In genomic region chr17:13759156-13759852, GRCm38 (mm10) we compare ENCODE assay signal across 8 mouse cellular contexts. TPM values are rescaled to one million over a fixed set of nuclear protein-coding genes. Genes with fewer than 3 reads are reported as not detected.
DNase-seq lines count a peak whose midpoint lies in the region; ATAC-seq and TF ChIP-seq lines count a peak whose summit lies in the region.

No protein-coding gene starts in this region.

- H3ac ChIP-seq in myocyte (ENCODE audit: control insufficient read depth, insufficient read length), result peak overlapping the region; percentile 92

- peak; percentile 16; the same call in 1 of the 2 replicates for ATAC-seq in forebrain, embryonic 15.5 days (replicated peaks)
- no peak for ATAC-seq in CD4-positive, CD25-positive, alpha-beta regulatory T cell, adult 4 months

- peaks cover 28% of the 10 kb centered on the region for H3K79me2 ChIP-seq in myocyte (ENCODE audit: control insufficient read depth, insufficient read depth)

- peak overlapping the region; percentile 90 for H3K27ac ChIP-seq in brown adipose tissue, adult 24 weeks (replicated peaks; ENCODE audit: low read depth, low read length)
- peak overlapping the region; percentile 98 for H3K27ac ChIP-seq in forebrain, embryonic 15.5 days (replicated peaks)

- peak overlapping the region; percentile 93 for H3K4me3 ChIP-seq in brown adipose tissue, adult 24 weeks (ENCODE audit: insufficient read depth, low read depth, low read length)
- peak overlapping the region; percentile 97 for H3K4me3 ChIP-seq in forebrain, embryonic 15.5 days
- peak overlapping the region; percentile 32 for H3K4me3 ChIP-seq in myocyte

- H3K27me3 ChIP-seq in forebrain, embryonic 15.5 days, result no peaks in the 10 kb centered on the region
- H3K27me3 ChIP-seq in myocyte (ENCODE audit: control insufficient read depth, insufficient read depth, insufficient read length), result no peaks in the 10 kb centered on the region

- peak; percentile 34 to 72 for DNase-seq in left cerebral cortex, postnatal 14 days (ENCODE audit: low spot score in 2 of 2)
- no peak for DNase-seq in left cerebral cortex, adult 11 months (ENCODE audit: low spot score)
- peak; percentile 66 for DNase-seq in kidney, postnatal 10 days
- no peak for DNase-seq in gastrocnemius, postnatal 14 days

- H3K9ac ChIP-seq in forebrain, embryonic 15.5 days (replicated peaks), result peak overlapping the region; percentile 99

- H3K4me2 ChIP-seq in forebrain, embryonic 15.5 days (replicated peaks), result peak overlapping the region; percentile 50
- H3K4me2 ChIP-seq in myocyte (ENCODE audit: low read depth), result peak overlapping the region; percentile 89

- H3K9me3 ChIP-seq in forebrain, embryonic 15.5 days, result no peaks in the 10 kb centered on the region

- H3K36me3 ChIP-seq in forebrain, embryonic 15.5 days, result no peaks in the 10 kb centered on the region
- no peaks in the 10 kb centered on the region for H3K36me3 ChIP-seq in myocyte (ENCODE audit: control insufficient read depth, insufficient read depth)

- H3K4me1 ChIP-seq in brown adipose tissue, adult 24 weeks (ENCODE audit: control insufficient read depth, insufficient read depth, insufficient read length, low read length), result no peaks in the 10 kb centered on the region
- peaks cover 39% of the 10 kb centered on the region for H3K4me1 ChIP-seq in forebrain, embryonic 15.5 days

- TF ChIP-seq POLR2A in myocyte (IDR thresholded peaks at IDR 0.05; ENCODE audit: insufficient read length, low read depth), result no peak

- under 1% methylated on average over 13 of the region's 13 CpGs for WGBS in forebrain, embryonic 15.5 days

- intact Hi-C loops in left cerebral cortex, postnatal 14 days (cut with DNase I), result loop anchor here (5.0 kb wide), 1 partner anchor 77 kb away; no protein-coding TSS in a partner anchor
- intact Hi-C loops in gastrocnemius, postnatal 14 days (cut with DNase I; ENCODE audit: low total_unique reads), result no loop called here

TF ChIP-seq in myocyte, 11 proteins besides CTCF, POLR2A, EP300 and RAD21:
- no peak for TF ChIP-seq TCF3 (IDR thresholded peaks at IDR 0.05; ENCODE audit: insufficient read length, low read depth)
- no peak for TF ChIP-seq SRF (IDR thresholded peaks at IDR 0.05; ENCODE audit: control insufficient read depth, insufficient read length, low read depth)
- TF ChIP-seq POLR2AphosphoS2 (IDR thresholded peaks at IDR 0.05; ENCODE audit: insufficient read length, low read depth), result no peak
- TF ChIP-seq E2F4 (IDR thresholded peaks at IDR 0.05; ENCODE audit: insufficient read depth), result no peak

RNA-seq across cellular contexts. Expression of gene Afdn, which starts 1.0 kb away (rescaled TPM):
- 100 to 1,000 TPM; 120 to 122 TPM for total RNA-seq in left cerebral cortex, postnatal 14 days (2021)
- 28.9 and 74.8 TPM in 2 replicates for polyA plus RNA-seq in brown adipose tissue, adult 24 weeks (2012; ENCODE audit: insufficient read depth, insufficient read length, missing spikeins)
- polyA plus RNA-seq in forebrain, embryonic 15.5 days (2015; fragmentation: Nextera tagmentation; extraction: Ambion mirVana), result 179 and 191 TPM in 2 replicates
- polyA plus RNA-seq in myocyte (2012; fragmentation: generic; extraction: Trizol), result 22.1 TPM
- total RNA-seq in gastrocnemius, postnatal 14 days (2021), result 10 to 100 TPM; 77.6 to 81.8 TPM
- polyA plus RNA-seq in CD4-positive, CD25-positive, alpha-beta regulatory T cell, adult 4 months (2017; shearing (Covaris generic)), result 1 to 10 TPM; 1.5 to 4.1 TPM

RNA-seq across cellular contexts. Expression of gene Tcte2, which starts 2.3 kb away (rescaled TPM):
- total RNA-seq in left cerebral cortex, postnatal 14 days (2021), result 10 to 100 TPM; 12.9 to 15.9 TPM
- not detected in 2 replicates for polyA plus RNA-seq in brown adipose tissue, adult 24 weeks (2012; ENCODE audit: insufficient read depth, insufficient read length, missing spikeins)
- polyA plus RNA-seq in forebrain, embryonic 15.5 days (2015; fragmentation: Nextera tagmentation; extraction: Ambion mirVana), result 23.5 and 27.8 TPM in 2 replicates
- 0.97 TPM for polyA plus RNA-seq in myocyte (2012; fragmentation: generic; extraction: Trizol)
- 1 to 10 TPM; 1.2 to 1.3 TPM for total RNA-seq in gastrocnemius, postnatal 14 days (2021)
- polyA plus RNA-seq in CD4-positive, CD25-positive, alpha-beta regulatory T cell, adult 4 months (2017; shearing (Covaris generic)), result not detected

Comparison
In these comparisons a context has a peak if more than half of its experiments do, and no peak if none do; other contexts are left out.
1. DNase-seq: peak in left cerebral cortex, postnatal 14 days (2 of 2) and kidney, postnatal 10 days (single experiment); none in left cerebral cortex, adult 11 months (single experiment) and gastrocnemius, postnatal 14 days (single experiment).
2. H3K4me3 ChIP-seq: peak in every context shown above with its lines; median percentile 97 in forebrain, embryonic 15.5 days; 93 in brown adipose tissue, adult 24 weeks; 32 in myocyte.
3. RNA of gene Tcte2, which starts 2.3 kb away (polyA plus RNA-seq): 23.5 to 27.8 TPM in forebrain, embryonic 15.5 days; 0.97 TPM in myocyte (single experiment), not detected in brown adipose tissue, adult 24 weeks and not detected in CD4-positive, CD25-positive, alpha-beta regulatory T cell, adult 4 months; every median in the first group is over 10 times any median in the second.